Mouse (Mus musculus) liver, embryonic 14.5 days (tissue): ENCODE results near the gene Hoga1. TPM values are rescaled to one million over a fixed set of nuclear protein-coding genes. Genes with fewer than 3 reads are reported as not detected.

Experiments used
- ATAC-seq: fragments of 200-750 bp; cut with Nextera tagmentation; 2 replicates; pipeline ENCODE4 v1.8.0; 2017; ENCODE audit warnings: moderate number of reproducible peaks, mild to moderate bottlenecking, moderate library complexity; ENCODE audit not compliant: insufficient read depth
- DNase-seq, 3 experiments: peaks; one replicate each; pipeline ENCODE4 v3.0.0-alpha.2; 2012 to 2013; ENCODE audit warnings: low read depth in 3 of 3, low spot score in 3 of 3
- H3K27ac ChIP-seq: fragments of 300-500 bp; sonication (generic); 2 replicates; pipeline ENCODE4 v1.5.1; 2014; ENCODE audit warnings: moderate library complexity, mild to moderate bottlenecking, control low read depth, inconsistent platforms
- H3K27me3 ChIP-seq: fragments of 300-500 bp; sonication (generic); 2 replicates; pipeline ENCODE4 v1.6.1; 2014; ENCODE audit warnings: mild to moderate bottlenecking, low read length, moderate library complexity; ENCODE audit not compliant: control insufficient read depth, insufficient read depth
- H3K36me3 ChIP-seq: fragments of 300-500 bp; sonication (generic); replicated peaks from 2 replicates; pipeline ENCODE4 v1.6.1; 2014; ENCODE audit warnings: low read depth; ENCODE audit not compliant: control insufficient read depth, insufficient read depth
- H3K4me1 ChIP-seq, 2 experiments: fragments of 200-500 bp in 1 of 2; fragments of 300-500 bp in 1 of 2; sonication (generic) in 1 of 2; replicated peaks; 2 replicates each; pipeline ENCODE4 v1.6.1; 2012 to 2014; ENCODE audit warnings: antibody characterized with exemption in 1 of 2, inconsistent platforms in 1 of 2, low read length in 1 of 2; ENCODE audit not compliant: control insufficient read depth in 2 of 2, insufficient read depth in 2 of 2
- H3K4me2 ChIP-seq: fragments of 300-500 bp; sonication (generic); 2 replicates; pipeline ENCODE4 v1.6.1; 2014; ENCODE audit warnings: low read depth, mild to moderate bottlenecking, control low read depth, moderate library complexity
- H3K4me3 ChIP-seq, 2 experiments: fragments of 200-500 bp in 1 of 2; fragments of 300-500 bp in 1 of 2; sonication (generic) in 1 of 2; 2 replicates each; pipeline ENCODE4 v1.5.1; 2012 to 2014; ENCODE audit warnings: low read depth in 2 of 2, low read length in 2 of 2, mild to moderate bottlenecking in 2 of 2, control low read depth in 1 of 2, inconsistent platforms in 1 of 2, moderate library complexity in 1 of 2; ENCODE audit not compliant: insufficient read depth in 1 of 2
- H3K9ac ChIP-seq: fragments of 300-500 bp; sonication (generic); replicated peaks from 2 replicates; pipeline ENCODE4 v1.6.1; 2014; ENCODE audit warnings: mild to moderate bottlenecking, control low read depth, moderate library complexity
- H3K9me3 ChIP-seq: fragments of 300-500 bp; sonication (generic); 2 replicates; pipeline ENCODE4 v1.6.1; 2016; ENCODE audit warnings: low read length, mixed read lengths; ENCODE audit not compliant: control insufficient read depth
- CTCF ChIP-seq: IDR thresholded peaks from 2 replicates; pipeline ENCODE4 v1.5.1; 2016; ENCODE audit warnings: antibody characterized with exemption, low read depth, control low read depth
- EP300 ChIP-seq: IDR thresholded peaks from 2 replicates; pipeline ENCODE4 v1.6.1; 2016; ENCODE audit warnings: antibody characterized with exemption, low read depth
- WGBS: fragments of 180-500 bp; shearing (Covaris S2); extraction: QIAGEN DNeasy Blood & Tissue Kit; methylation state at CpG from one replicate; pipeline ENCODE4 v1.1.7; 2014; ENCODE audit not compliant: insufficient replicate concordance; 5-methylcytosine and 5-hydroxymethylcytosine counted together
- polyA plus RNA-seq, 2 experiments: library from polyadenylated mRNA; depleted of rRNA in 1 of 2; stranded (reverse) in 1 of 2; unstranded in 1 of 2; fragments of >200 nt; fragmentation: Nextera tagmentation in 1 of 2; extraction: Ambion mirVana in 1 of 2; gene quantifications; 2 replicates each; pipeline versions ENCODE4 v1.2.1 to v1.2.3; 2012 to 2014

Hoga1 gene
- polyA plus RNA-seq, 2 experiments, result 25.8 to 30.4 TPM

DNA sequence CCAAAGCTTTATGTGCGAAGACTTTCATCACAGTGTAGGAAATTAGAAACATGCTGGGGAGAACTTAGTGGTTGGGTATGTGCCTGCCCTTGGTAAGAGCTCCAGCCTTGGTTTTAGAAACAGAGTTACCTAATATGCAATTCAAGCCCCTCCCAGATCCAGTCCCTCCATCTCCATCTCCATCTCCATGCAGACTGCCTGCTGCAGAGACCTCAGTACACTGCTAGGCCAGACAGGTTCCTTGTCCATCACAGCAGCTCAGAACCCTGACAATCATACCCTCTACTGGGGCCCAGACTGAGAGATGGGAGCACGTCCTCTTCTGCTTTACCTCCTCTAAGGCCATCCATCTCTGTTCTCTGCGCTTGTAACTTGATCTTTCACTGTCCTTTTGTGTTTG is 36.8 kb upstream of the Hoga1 start:
- 70% methylated on average over 3 of the region's 3 CpGs for WGBS
- no peak for ATAC-seq
- H3K27me3 ChIP-seq, result no peaks in the 10 kb centered on the region
- DNase-seq, result no peak
- no peaks in the 10 kb centered on the region for H3K9me3 ChIP-seq
- TF ChIP-seq EP300, result no peak
- no peak for TF ChIP-seq CTCF
- H3K4me1 ChIP-seq, result peaks cover 0 to 18% of the 10 kb centered on the region in 2 experiments; a peak in 2 of 4 replicates
- no peak overlapping the region for H3K9ac ChIP-seq
- H3K4me3 ChIP-seq, result no peak overlapping the region
- H3K27ac ChIP-seq, result no peak overlapping the region
- no peak overlapping the region for H3K4me2 ChIP-seq
- no peaks in the 10 kb centered on the region for H3K36me3 ChIP-seq

DNA sequence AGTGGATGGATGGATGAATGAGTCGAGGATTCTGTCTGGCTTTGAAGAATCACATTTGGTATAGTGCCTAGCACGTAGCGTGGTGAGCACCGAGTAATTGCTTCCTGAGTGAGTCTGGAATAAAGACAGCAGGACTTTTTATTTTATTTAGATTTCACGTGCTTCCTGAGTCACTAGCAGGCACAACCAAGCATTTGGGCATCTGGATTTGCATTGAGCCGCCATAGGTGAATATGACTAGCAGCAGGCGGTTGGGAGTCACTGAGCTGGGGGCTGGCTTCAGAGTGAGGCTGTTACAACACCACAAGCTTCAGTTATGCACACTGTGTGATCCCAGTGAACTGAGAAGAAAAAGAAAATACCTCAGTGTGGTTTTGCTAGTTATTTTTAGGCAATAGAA is 36.3 kb upstream of the Hoga1 start:
- Histone ChIP-seq H3K9me3 (no peaks in the 10 kb centered on the region), H3K27ac (no peak overlapping the region), H3K4me3 (no peak overlapping the region), H3K27me3 (no peaks in the 10 kb centered on the region), H3K4me2 (no peak overlapping the region), H3K4me1 (peaks cover 0 to 18% of the 10 kb centered on the region in 2 experiments; a peak in 2 of 4 replicates), H3K36me3 (no peaks in the 10 kb centered on the region), H3K9ac (no peak overlapping the region)
- ATAC-seq (no peak), DNase-seq (no peak)
- WGBS, result 61% methylated on average over 7 of the region's 7 CpGs
- TF ChIP-seq CTCF, result no peak
- TF ChIP-seq EP300, result no peak

DNA sequence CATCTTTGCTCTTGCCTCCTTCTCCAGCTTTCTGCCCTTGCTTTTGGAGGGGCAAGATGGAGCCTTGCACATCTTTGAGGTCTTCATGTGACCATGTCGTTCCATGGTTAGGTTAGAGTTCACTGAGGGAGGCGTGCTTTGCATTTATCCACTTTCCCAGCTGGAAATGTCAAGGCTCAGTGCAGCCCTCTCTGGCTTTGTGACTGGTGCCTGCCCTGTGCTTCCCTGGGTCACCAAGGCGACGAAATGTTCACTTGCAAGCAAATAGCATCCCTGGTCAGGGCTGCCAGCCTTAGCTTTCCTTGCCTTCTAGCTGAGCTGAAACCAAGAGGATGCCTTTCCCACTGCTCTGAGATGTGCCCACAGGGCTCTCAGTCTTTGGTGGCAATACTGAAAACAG is 35.0 kb upstream of the Hoga1 start:
- no peaks in the 10 kb centered on the region for H3K9me3 ChIP-seq
- DNase-seq (no peak), ATAC-seq (no peak)
- no peak overlapping the region for H3K4me3 ChIP-seq
- no peaks in the 10 kb centered on the region for H3K27me3 ChIP-seq
- no peaks in the 10 kb centered on the region for H3K36me3 ChIP-seq
- TF ChIP-seq CTCF (no peak), EP300 (no peak)
- H3K27ac ChIP-seq, result no peak overlapping the region
- H3K9ac ChIP-seq, result no peak overlapping the region
- 52% methylated on average over 4 of the region's 4 CpGs for WGBS
- H3K4me2 ChIP-seq, result no peak overlapping the region
- peaks cover 0 to 13% of the 10 kb centered on the region in 2 experiments; a peak in 1 of 4 replicates for H3K4me1 ChIP-seq

DNA sequence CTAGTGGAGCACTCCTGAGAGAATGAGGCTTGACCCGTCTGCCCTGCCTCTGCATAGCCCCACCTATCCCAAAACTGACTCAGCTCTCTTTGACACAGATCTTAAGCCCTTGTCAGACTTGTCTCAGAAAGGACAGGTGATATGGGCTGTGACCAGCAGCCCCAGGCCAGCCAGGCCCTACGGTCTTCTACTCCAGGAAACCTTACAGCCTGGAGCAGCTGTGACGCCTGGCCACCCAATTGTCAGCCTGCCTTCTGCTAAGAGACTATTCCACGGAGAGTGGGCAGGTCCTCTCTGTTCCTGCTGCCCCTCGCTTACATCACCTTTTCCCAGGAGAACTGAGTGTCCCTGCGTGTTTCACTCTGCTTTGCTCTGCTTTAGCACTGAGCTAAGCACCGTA is 34.3 kb upstream of the Hoga1 start:
- Histone ChIP-seq H3K9ac (no peak overlapping the region), H3K9me3 (no peaks in the 10 kb centered on the region), H3K36me3 (no peaks in the 10 kb centered on the region), H3K27ac (no peak overlapping the region), H3K4me3 (no peak overlapping the region), H3K4me2 (no peak overlapping the region), H3K4me1 (peaks cover 0 to 7% of the 10 kb centered on the region in 2 experiments; a peak in 1 of 4 replicates), H3K27me3 (no peaks in the 10 kb centered on the region)
- 68% methylated on average over 7 of the region's 7 CpGs for WGBS
- no peak for TF ChIP-seq CTCF
- no peak for TF ChIP-seq EP300
- ATAC-seq (no peak), DNase-seq (no peak)

DNA sequence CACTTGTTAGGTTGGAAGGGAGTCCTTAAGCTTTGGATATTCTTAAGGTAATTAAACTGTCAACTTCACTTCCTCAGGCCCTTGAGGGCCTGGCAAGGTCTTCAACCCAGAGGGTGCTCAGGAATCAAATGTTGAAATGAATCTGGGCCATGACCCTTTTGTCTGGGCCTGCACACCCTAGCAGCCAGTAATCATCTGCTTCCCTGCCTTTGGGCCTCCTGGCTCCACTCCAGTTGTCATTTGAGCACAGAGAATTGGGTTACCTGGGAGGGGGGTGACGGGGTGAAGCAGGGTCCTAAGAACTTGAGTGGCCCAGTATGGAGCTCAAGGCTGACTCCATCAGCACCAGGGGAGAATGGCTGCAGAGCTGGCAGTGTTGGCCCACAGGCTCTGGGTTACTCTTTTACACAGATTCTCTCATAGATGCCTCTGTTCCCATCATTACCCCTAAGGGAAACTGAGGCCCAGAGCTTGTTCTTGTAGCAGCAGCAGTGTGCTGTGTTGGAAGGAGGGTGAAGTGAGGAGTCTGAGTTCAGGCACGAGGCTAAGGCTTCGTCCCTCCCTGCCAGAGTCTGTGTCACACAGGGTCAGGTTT is 31.1 kb upstream of the Hoga1 start:
- no peak overlapping the region for H3K4me3 ChIP-seq
- H3K27me3 ChIP-seq, result no peaks in the 10 kb centered on the region
- no peak overlapping the region for H3K9ac ChIP-seq
- TF ChIP-seq CTCF, result no peak
- TF ChIP-seq EP300, result no peak
- no peak overlapping the region for H3K27ac ChIP-seq
- WGBS, result 48% methylated on average over 3 of the region's 3 CpGs
- no peaks in the 10 kb centered on the region for H3K9me3 ChIP-seq
- no peaks in the 10 kb centered on the region; a peak in 1 of 4 replicates for H3K4me1 ChIP-seq
- H3K4me2 ChIP-seq, result no peak overlapping the region
- no peak for DNase-seq
- ATAC-seq, result no peak
- no peaks in the 10 kb centered on the region for H3K36me3 ChIP-seq
